Mouse (Mus musculus) heart, embryonic 14.5 days (tissue): ENCODE measurements around the gene Ralgps1. TPM values are rescaled to one million over a fixed set of nuclear protein-coding genes. Genes with fewer than 3 reads are reported as not detected.

Source experiments
- ATAC-seq: fragments of 200-750 bp; cut with Nextera tagmentation; 2 replicates; pipeline ENCODE4 v1.8.0; 2017; ENCODE audit warnings: low read depth, moderate TSS enrichment; ENCODE audit not compliant: insufficient number of reproducible peaks, insufficient read depth, low FRiP score
- H3K27ac ChIP-seq, 2 experiments: fragments of 200-500 bp in 1 of 2; fragments of 300-500 bp in 1 of 2; sonication (generic) in 1 of 2; replicated peaks in 1 of 2; 2 replicates each; pipeline ENCODE4 v1.5.1; 2012 to 2014; ENCODE audit warnings: low read depth in 2 of 2, low read length in 2 of 2, control low read depth in 1 of 2, mild to moderate bottlenecking in 1 of 2, mixed read lengths in 1 of 2; ENCODE audit not compliant: control insufficient read depth in 1 of 2, insufficient read depth in 1 of 2
- H3K27me3 ChIP-seq: fragments of 300-500 bp; sonication (generic); 2 replicates; pipeline ENCODE4 v1.6.1; 2014; ENCODE audit warnings: mild to moderate bottlenecking, low read length, control low read depth; ENCODE audit not compliant: control insufficient read depth, insufficient read depth
- H3K36me3 ChIP-seq: fragments of 300-500 bp; sonication (generic); 2 replicates; pipeline ENCODE4 v1.6.1; 2014; ENCODE audit warnings: mild to moderate bottlenecking, control low read depth, low read length, mixed read lengths; ENCODE audit not compliant: control insufficient read depth, insufficient read depth
- H3K4me1 ChIP-seq, 2 experiments: fragments of 200-500 bp in 1 of 2; fragments of 300-500 bp in 1 of 2; sonication (generic) in 1 of 2; 2 replicates each; pipeline ENCODE4 v1.6.1; 2012 to 2014; ENCODE audit warnings: low read length in 2 of 2, control low read depth in 1 of 2, mixed read lengths in 1 of 2; ENCODE audit not compliant: control insufficient read depth in 2 of 2, insufficient read depth in 2 of 2
- H3K4me2 ChIP-seq: fragments of 300-500 bp; sonication (generic); 2 replicates; pipeline ENCODE4 v1.6.1; 2014; ENCODE audit warnings: mild to moderate bottlenecking, low read length
- H3K4me3 ChIP-seq, 2 experiments: fragments of 200-500 bp in 1 of 2; fragments of 300-500 bp in 1 of 2; sonication (generic) in 1 of 2; 2 replicates each; pipeline ENCODE4 v1.5.1; 2012 to 2014; ENCODE audit warnings: low read length in 2 of 2, mild to moderate bottlenecking in 2 of 2, control low read depth in 1 of 2, low read depth in 1 of 2, moderate library complexity in 1 of 2; ENCODE audit not compliant: control insufficient read depth in 1 of 2, insufficient read depth in 1 of 2
- H3K9ac ChIP-seq: fragments of 300-500 bp; sonication (generic); 2 replicates; pipeline ENCODE4 v1.6.1; 2014; ENCODE audit warnings: mild to moderate bottlenecking, low read length
- H3K9me3 ChIP-seq: fragments of 300-500 bp; sonication (generic); 2 replicates; pipeline ENCODE4 v1.6.1; 2016; ENCODE audit warnings: low read length, control low read depth; ENCODE audit not compliant: control insufficient read depth
- WGBS: fragments of 180-500 bp; shearing (Covaris S2); extraction: QIAGEN DNeasy Blood & Tissue Kit; methylation state at CpG from one replicate; pipeline ENCODE4 v1.1.7; 2014; 5-methylcytosine and 5-hydroxymethylcytosine counted together
- polyA plus RNA-seq: library from polyadenylated mRNA; unstranded; fragments of >200 nt; fragmentation: Nextera tagmentation; extraction: Ambion mirVana; gene quantifications from 2 replicates; pipeline ENCODE4 v1.2.1, GENCODE M21; 2014

The Ralgps1 gene
- polyA plus RNA-seq, 1 experiment from 2014 or later: 6.7 TPM

GRCm38 (mm10) chr2:33401217-33401616 lies 29.9 kb upstream of the Ralgps1 start:
- H3K27ac ChIP-seq: no peak overlapping the region
- no peaks in the 10 kb centered on the region for H3K4me1 ChIP-seq
- H3K36me3 ChIP-seq: peaks cover 4% of the 10 kb centered on the region; the same call in 1 of the 2 replicates
- H3K9ac ChIP-seq: no peak overlapping the region
- 34% methylated on average over 3 of the region's 3 CpGs for WGBS
- no peaks in the 10 kb centered on the region for H3K9me3 ChIP-seq
- no peak overlapping the region for H3K4me3 ChIP-seq
- ATAC-seq: no peak
- H3K27me3 ChIP-seq: no peaks in the 10 kb centered on the region
- H3K4me2 ChIP-seq: no peak overlapping the region

GRCm38 (mm10) chr2:33400541-33400940 lies 29.3 kb upstream of the Ralgps1 start:
- Histone ChIP-seq H3K4me3 (no peak overlapping the region), H3K9ac (no peak overlapping the region), H3K27ac (no peak overlapping the region), H3K36me3 (no peaks in the 10 kb centered on the region), H3K27me3 (no peaks in the 10 kb centered on the region), H3K4me2 (no peak overlapping the region), H3K9me3 (no peaks in the 10 kb centered on the region), H3K4me1 (no peaks in the 10 kb centered on the region)
- no peak for ATAC-seq
- WGBS: 46% methylated on average over 5 of the region's 5 CpGs

GRCm38 (mm10) chr2:33399091-33399490 lies 27.8 kb upstream of the Ralgps1 start:
- Histone ChIP-seq H3K27me3 (no peaks in the 10 kb centered on the region), H3K4me1 (no peaks in the 10 kb centered on the region; a peak in 1 of 4 replicates), H3K36me3 (no peaks in the 10 kb centered on the region), H3K9me3 (no peaks in the 10 kb centered on the region), H3K27ac (no peak overlapping the region), H3K4me2 (no peak overlapping the region), H3K4me3 (no peak overlapping the region), H3K9ac (no peak overlapping the region)
- 73% methylated on average over 7 of the region's 7 CpGs for WGBS
- no peak for ATAC-seq

- H3K4me2 ChIP-seq: no peak overlapping the region
- H3K27ac ChIP-seq: no peak overlapping the region
- ATAC-seq: no peak
- no peaks in the 10 kb centered on the region for H3K36me3 ChIP-seq
- no peak overlapping the region for H3K9ac ChIP-seq
- H3K4me3 ChIP-seq: no peak overlapping the region
- H3K27me3 ChIP-seq: no peaks in the 10 kb centered on the region
- peaks cover 2% of the 10 kb centered on the region; the same call in 1 of the 2 replicates for H3K9me3 ChIP-seq
- H3K4me1 ChIP-seq: no peaks in the 10 kb centered on the region; a peak in 1 of 4 replicates
- WGBS: 51% methylated on average over 4 of the region's 4 CpGs
These were observed 25.8 kb upstream of the Ralgps1 start for GRCm38 (mm10) chr2:33397036-33397435.

- Histone ChIP-seq H3K27me3 (no peaks in the 10 kb centered on the region), H3K36me3 (no peaks in the 10 kb centered on the region), H3K4me1 (no peaks in the 10 kb centered on the region; a peak in 1 of 4 replicates), H3K27ac (no peak overlapping the region), H3K9ac (no peak overlapping the region), H3K4me3 (no peak overlapping the region), H3K4me2 (no peak overlapping the region), H3K9me3 (peaks cover 7% of the 10 kb centered on the region; the same call in 1 of the 2 replicates)
- no peak for ATAC-seq
- 87% methylated on average over 2 of the region's 2 CpGs for WGBS
These were observed 23.8 kb upstream of the Ralgps1 start for GRCm38 (mm10) chr2:33395053-33395452.

- Histone ChIP-seq H3K9ac (no peak overlapping the region), H3K36me3 (no peaks in the 10 kb centered on the region), H3K4me3 (no peak overlapping the region), H3K9me3 (peaks cover 10% of the 10 kb centered on the region; the same call in 1 of the 2 replicates), H3K4me1 (no peaks in the 10 kb centered on the region; a peak in 1 of 4 replicates), H3K27ac (no peak overlapping the region), H3K4me2 (no peak overlapping the region), H3K27me3 (no peaks in the 10 kb centered on the region)
- 66% methylated on average over 11 of the region's 11 CpGs for WGBS
- ATAC-seq: no peak
These were observed 22.8 kb upstream of the Ralgps1 start for GRCm38 (mm10) chr2:33393951-33394635.

GRCm38 (mm10) chr2:33393021-33393420 lies 21.7 kb upstream of the Ralgps1 start:
- Histone ChIP-seq H3K4me1 (no peaks in the 10 kb centered on the region; a peak in 1 of 4 replicates), H3K27ac (no peak overlapping the region), H3K9ac (no peak overlapping the region), H3K27me3 (no peaks in the 10 kb centered on the region), H3K9me3 (peaks cover 10% of the 10 kb centered on the region; the same call in 1 of the 2 replicates), H3K36me3 (no peaks in the 10 kb centered on the region), H3K4me3 (no peak overlapping the region), H3K4me2 (no peak overlapping the region)
- no peak for ATAC-seq
